Mouse (Mus musculus) adrenal gland, postnatal 25 days (tissue): ENCODE measurements around the gene Ssu72. TPM values are rescaled to one million over a fixed set of nuclear protein-coding genes. Genes with fewer than 3 reads are reported as not detected.

Experiments used
- total RNA-seq: library from RNA; stranded (reverse); gene quantifications from 2 replicates; pipeline ENCODE4 v1.2.3, GENCODE M21; 2021

The Ssu72 gene
- total RNA-seq, 1 experiment from 2014 or later = 123 TPM

Other genes with a start within 250 kb of the Ssu72 start
- gene Tmem52, start 235.7 kb upstream of the Ssu72 start, total RNA-seq = 5.1 and 7.3 TPM in 2 replicates
- gene Gnb1, start 213.4 kb upstream of the Ssu72 start, total RNA-seq = 309 and 392 TPM in 2 replicates
- 294 and 306 TPM in 2 replicates for gene Nadk, start 142.4 kb upstream of the Ssu72 start, total RNA-seq
- gene Slc35e2, start 103.4 kb upstream of the Ssu72 start, total RNA-seq = 36.8 and 52.0 TPM in 2 replicates
- 50.9 and 68.4 TPM in 2 replicates for gene Cdk11b, start 79.9 kb upstream of the Ssu72 start, total RNA-seq
- gene Gm10563, start 59.4 kb upstream of the Ssu72 start, total RNA-seq = not detected in 2 replicates
- gene Mmp23, start 51.4 kb upstream of the Ssu72 start, total RNA-seq = 3.7 and 4.2 TPM in 2 replicates
- 47.0 and 60.2 TPM in 2 replicates for gene Mib2, start 35.6 kb upstream of the Ssu72 start, total RNA-seq
- gene Fndc10, start 10.5 kb upstream of the Ssu72 start, total RNA-seq = 50.8 and 67.4 TPM in 2 replicates
- gene Tmem240, start 30.0 kb downstream of the Ssu72 start, total RNA-seq = 0.86 and 1.6 TPM in 2 replicates
- 91.0 and 98.7 TPM in 2 replicates for gene Atad3a, start 56.3 kb downstream of the Ssu72 start, total RNA-seq
- gene Vwa1, start 69.9 kb downstream of the Ssu72 start, total RNA-seq = 2.6 and 3.7 TPM in 2 replicates
- gene Tmem88b, start 81.1 kb downstream of the Ssu72 start, total RNA-seq = 0.79 and 1.2 TPM in 2 replicates
- not detected in 2 replicates for gene Ankrd65, start 85.6 kb downstream of the Ssu72 start, total RNA-seq
- 126 and 163 TPM in 2 replicates for gene Mrpl20, start 98.1 kb downstream of the Ssu72 start, total RNA-seq
- gene Ccnl2, start 107.7 kb downstream of the Ssu72 start, total RNA-seq = 150 and 170 TPM in 2 replicates
- gene Aurkaip1, start 126.5 kb downstream of the Ssu72 start, total RNA-seq = 135 and 160 TPM in 2 replicates
- gene Mxra8, start 134.9 kb downstream of the Ssu72 start, total RNA-seq = 38.1 and 50.3 TPM in 2 replicates
- 63.2 and 64.6 TPM in 2 replicates for gene Dvl1, start 142.6 kb downstream of the Ssu72 start, total RNA-seq
- 0.52 and 0.55 TPM in 2 replicates for gene Tas1r3, start 158.6 kb downstream of the Ssu72 start, total RNA-seq
- 13.8 and 23.0 TPM in 2 replicates for gene Cptp, start 164.6 kb downstream of the Ssu72 start, total RNA-seq
- 32.4 and 36.9 TPM in 2 replicates for gene Ints11, start 164.7 kb downstream of the Ssu72 start, total RNA-seq
- gene Pusl1, start 187.0 kb downstream of the Ssu72 start, total RNA-seq = 36.3 and 38.8 TPM in 2 replicates
- gene Acap3, start 187.0 kb downstream of the Ssu72 start, total RNA-seq = 23.6 and 27.1 TPM in 2 replicates
- gene Ube2j2, start 239.0 kb downstream of the Ssu72 start, total RNA-seq = 71.7 and 76.6 TPM in 2 replicates